Mouse (Mus musculus) bone marrow macrophage, adult 2 months (primary cell): ENCODE data around the gene Pet117. TPM values are rescaled to one million over a fixed set of nuclear protein-coding genes. Genes with fewer than 3 reads are reported as not detected.

Source experiments
- H3K27ac ChIP-seq: 2 replicates; pipeline ENCODE4 v1.5.1; 2012; ENCODE audit warnings: low read depth, low read length; ENCODE audit not compliant: insufficient read depth
- H3K4me1 ChIP-seq: 2 replicates; pipeline ENCODE4 v1.6.1; 2012; ENCODE audit warnings: low read length; ENCODE audit not compliant: control insufficient read depth, insufficient read depth
- H3K4me3 ChIP-seq: 2 replicates; pipeline ENCODE4 v1.5.1; 2012; ENCODE audit warnings: mild to moderate bottlenecking, low read length, moderate library complexity; ENCODE audit not compliant: insufficient read depth
- CTCF ChIP-seq: IDR thresholded peaks from 2 replicates; pipeline ENCODE4 v1.5.1; 2012; ENCODE audit warnings: low read depth, mild to moderate bottlenecking, low read length, moderate library complexity
- POLR2A ChIP-seq: IDR thresholded peaks from 2 replicates; pipeline ENCODE4 v1.6.1; 2012; ENCODE audit warnings: mild to moderate bottlenecking, low read depth, low read length, borderline replicate concordance
- polyA plus RNA-seq: library from polyadenylated mRNA; stranded (reverse); fragments of >200 nt; gene quantifications from 2 replicates; pipeline ENCODE4 v1.2.4, GENCODE M21; 2012; ENCODE audit not compliant: missing spikeins, insufficient read depth, insufficient read length

Gene Pet117
- polyA plus RNA-seq, 1 experiment: 3.6 TPM

- peak overlapping the region; percentile 95 for H3K27ac ChIP-seq
- no peak for TF ChIP-seq POLR2A
- TF ChIP-seq CTCF: no peak
- peak overlapping the region; percentile 83 for H3K4me3 ChIP-seq
Measured at GRCm38 (mm10) chr2:144337230-144337629, 31.6 kb upstream of the Pet117 start.

GRCm38 (mm10) chr2:144337701-144338100, 31.1 kb upstream of the Pet117 start:
- no peak for TF ChIP-seq CTCF
- TF ChIP-seq POLR2A: no peak
- Histone ChIP-seq H3K4me1 (peaks cover 11% of the 10 kb centered on the region), H3K4me3 (peak overlapping the region; percentile 83), H3K27ac (peak overlapping the region; percentile 95)

More at GRCm38 (mm10) chr2:144337230-144337629, 31.6 kb upstream of the Pet117 start:
- H3K4me1 ChIP-seq: peaks cover 11% of the 10 kb centered on the region

GRCm38 (mm10) chr2:144338149-144338548, 30.6 kb upstream of the Pet117 start:
- peak overlapping the region; percentile 36 for H3K4me3 ChIP-seq
- H3K27ac ChIP-seq: peak overlapping the region; percentile 85
- peaks cover 11% of the 10 kb centered on the region for H3K4me1 ChIP-seq

- no peak overlapping the region for H3K4me3 ChIP-seq
- no peak overlapping the region for H3K27ac ChIP-seq
- peaks cover 2% of the 10 kb centered on the region for H3K4me1 ChIP-seq
- no peak for TF ChIP-seq CTCF
- no peak for TF ChIP-seq POLR2A
Measured at GRCm38 (mm10) chr2:144343158-144343557, 25.6 kb upstream of the Pet117 start.

- TF ChIP-seq CTCF (no peak), POLR2A (no peak)
- H3K27ac ChIP-seq: no peak overlapping the region
- H3K4me1 ChIP-seq: no peaks in the 10 kb centered on the region
- H3K4me3 ChIP-seq: no peak overlapping the region
Measured at GRCm38 (mm10) chr2:144348525-144348924, 20.3 kb upstream of the Pet117 start.

GRCm38 (mm10) chr2:144352843-144353242, 16.0 kb upstream of the Pet117 start:
- H3K27ac ChIP-seq: no peak overlapping the region
- no peak overlapping the region for H3K4me3 ChIP-seq
- TF ChIP-seq CTCF (no peak), POLR2A (no peak)
- H3K4me1 ChIP-seq: no peaks in the 10 kb centered on the region

- Histone ChIP-seq H3K27ac (peak overlapping the region; percentile 93), H3K4me3 (peak overlapping the region; percentile 86), H3K4me1 (peaks cover 13% of the 10 kb centered on the region)
- TF ChIP-seq POLR2A (no peak), CTCF (no peak)
Measured at GRCm38 (mm10) chr2:144369020-144369421, 225 bp downstream of the Pet117 start.

- TF ChIP-seq POLR2A (no peak), CTCF (no peak)
- Histone ChIP-seq H3K4me1 (peaks cover 9% of the 10 kb centered on the region), H3K4me3 (peak overlapping the region; percentile 86), H3K27ac (peak overlapping the region; percentile 93)
Measured at GRCm38 (mm10) chr2:144369511-144369910, 715 bp downstream of the Pet117 start.

GRCm38 (mm10) chr2:144371566-144371965, 2.8 kb downstream of the Pet117 start:
- no peak overlapping the region for H3K4me3 ChIP-seq
- no peak for TF ChIP-seq CTCF
- peaks cover 9% of the 10 kb centered on the region for H3K4me1 ChIP-seq
- no peak overlapping the region for H3K27ac ChIP-seq

- Histone ChIP-seq H3K4me3 (no peak overlapping the region), H3K27ac (no peak overlapping the region), H3K4me1 (peaks cover 9% of the 10 kb centered on the region)
- no peak for TF ChIP-seq POLR2A
- no peak for TF ChIP-seq CTCF
Measured at GRCm38 (mm10) chr2:144373063-144373462, 4.3 kb downstream of the Pet117 start.

- TF ChIP-seq POLR2A (no peak), CTCF (no peak)
- no peak overlapping the region for H3K27ac ChIP-seq
- no peak overlapping the region for H3K4me3 ChIP-seq
- H3K4me1 ChIP-seq: peaks cover 9% of the 10 kb centered on the region
Measured at GRCm38 (mm10) chr2:144375063-144375703, 6.4 kb downstream of the Pet117 start.
